Mouse (Mus musculus): ENCODE data around the gene Sycn.

The Sycn gene

DNA sequence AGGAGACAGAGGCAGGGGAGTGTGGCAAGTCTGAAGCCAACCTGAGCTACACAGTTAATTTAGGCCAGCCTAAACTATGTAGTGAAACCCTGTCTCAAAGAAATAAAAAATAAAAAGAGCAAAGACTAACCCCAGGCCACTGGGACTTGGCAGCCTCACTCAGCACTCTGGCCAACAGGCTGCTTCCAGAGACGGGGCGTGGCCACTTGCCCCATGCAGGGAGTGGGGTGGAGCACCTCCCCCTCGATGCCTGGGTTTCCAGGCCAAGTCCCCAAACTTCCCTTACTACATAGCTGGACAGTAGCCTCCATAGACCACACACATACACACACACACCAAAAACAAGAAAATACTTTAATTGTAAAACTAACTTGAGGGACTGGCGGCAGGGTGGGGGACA is 17.8 kb downstream of the Sycn start:
- no peak for ATAC-seq (ENCODE audit: low TSS enrichment)

DNA sequence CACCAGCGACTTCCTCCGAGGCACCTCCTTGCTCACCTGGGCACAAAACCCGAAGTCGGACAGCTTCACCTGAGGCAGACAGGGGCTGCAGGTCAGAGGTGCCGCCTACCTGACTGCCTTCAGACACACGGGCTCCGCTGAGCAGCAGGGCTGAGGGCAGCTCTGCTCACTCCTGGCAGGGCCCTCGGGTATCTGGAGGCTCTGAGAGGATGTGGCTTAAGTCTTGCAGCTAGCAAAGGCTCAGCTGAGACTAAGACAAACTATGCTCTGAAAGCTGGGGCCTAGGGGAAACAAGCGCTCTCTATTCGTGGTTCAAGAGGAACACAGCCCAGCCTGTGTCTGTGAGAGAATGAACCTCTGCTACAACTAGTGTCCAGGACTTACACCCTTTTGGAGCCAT is 20.2 kb downstream of the Sycn start:
- ATAC-seq (ENCODE audit: low TSS enrichment) = no peak

DNA sequence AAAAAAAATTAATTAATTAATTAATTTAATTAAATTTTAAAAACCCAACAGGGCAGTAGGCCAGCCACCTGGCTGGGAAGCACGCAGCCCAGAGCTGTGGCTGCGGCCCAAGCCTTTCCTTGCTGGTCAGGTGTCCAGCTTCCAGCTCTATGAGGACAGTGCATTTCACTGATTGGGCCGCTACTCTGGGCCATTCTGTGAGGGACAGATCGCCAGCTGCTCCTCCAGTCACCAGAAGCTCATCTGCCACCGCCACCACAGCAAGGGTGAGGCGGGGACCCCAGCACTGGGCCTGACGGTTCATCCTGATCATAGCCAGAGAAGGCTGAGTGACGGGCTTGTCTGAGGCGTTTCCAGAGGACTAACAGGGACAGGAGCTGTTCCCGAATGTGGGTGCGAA is 21.3 kb downstream of the Sycn start:
- no peak for ATAC-seq (ENCODE audit: low TSS enrichment)

DNA sequence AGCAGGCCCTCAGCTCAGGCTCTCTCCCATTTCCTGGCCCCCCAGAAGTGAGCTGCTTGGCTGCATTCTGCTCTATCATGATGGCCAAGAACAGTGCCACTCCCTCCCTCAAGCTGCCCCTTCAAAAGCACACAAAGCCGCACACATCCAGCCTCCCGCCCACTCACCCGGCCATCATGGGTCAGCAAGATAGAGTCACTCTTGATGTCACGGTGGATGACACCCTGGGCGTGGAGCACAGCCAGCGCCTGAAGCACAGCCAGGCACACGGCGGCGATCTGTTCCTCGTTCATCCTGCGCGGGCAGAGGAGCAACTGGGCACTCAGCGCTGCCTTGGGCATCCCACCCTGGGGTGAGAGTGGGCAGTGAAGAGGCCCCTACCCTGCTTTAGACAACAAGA is 21.7 kb downstream of the Sycn start:
- no peak for ATAC-seq (ENCODE audit: low TSS enrichment)

DNA sequence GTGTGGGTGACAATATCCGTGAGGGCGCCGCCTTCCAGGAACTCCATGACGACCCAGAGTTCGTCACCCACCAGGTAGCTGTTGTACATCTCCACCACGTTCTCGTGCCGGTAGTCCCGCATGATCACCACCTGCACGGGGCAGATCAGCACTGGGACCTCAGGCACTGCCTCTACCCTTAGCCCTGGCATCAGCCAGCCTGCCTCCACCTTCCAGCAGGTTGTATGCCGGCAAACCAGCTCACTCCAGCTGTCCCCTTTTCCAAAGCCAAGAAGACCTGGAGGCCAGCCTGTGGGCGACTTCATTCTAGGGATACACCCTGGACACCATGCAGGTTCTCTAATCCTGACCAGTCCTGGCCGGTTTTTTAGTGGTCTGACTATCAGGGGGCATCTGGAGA is 22.3 kb downstream of the Sycn start:
- ATAC-seq (ENCODE audit: low TSS enrichment) = no peak

DNA sequence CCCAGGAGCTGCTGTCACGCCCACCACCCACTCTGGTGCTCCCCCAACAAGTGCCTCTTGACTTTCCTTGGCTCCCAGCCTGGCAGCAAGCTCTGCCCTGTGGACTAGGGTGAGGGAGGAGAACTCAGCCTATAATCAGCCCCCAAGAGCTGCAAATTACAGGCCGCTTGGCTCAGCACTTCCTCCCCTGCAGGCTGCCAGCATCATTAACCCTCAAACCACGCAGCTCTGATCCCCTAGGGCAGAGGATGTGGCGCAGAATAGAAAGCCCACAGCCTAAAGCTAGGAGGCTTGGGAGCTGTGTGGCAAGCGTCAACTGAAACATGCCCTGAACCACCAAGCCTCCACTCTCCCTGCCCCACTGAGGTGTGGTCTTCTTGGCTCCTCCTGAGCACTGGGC is 24.7 kb downstream of the Sycn start:
- no peak for ATAC-seq (ENCODE audit: low TSS enrichment)

DNA sequence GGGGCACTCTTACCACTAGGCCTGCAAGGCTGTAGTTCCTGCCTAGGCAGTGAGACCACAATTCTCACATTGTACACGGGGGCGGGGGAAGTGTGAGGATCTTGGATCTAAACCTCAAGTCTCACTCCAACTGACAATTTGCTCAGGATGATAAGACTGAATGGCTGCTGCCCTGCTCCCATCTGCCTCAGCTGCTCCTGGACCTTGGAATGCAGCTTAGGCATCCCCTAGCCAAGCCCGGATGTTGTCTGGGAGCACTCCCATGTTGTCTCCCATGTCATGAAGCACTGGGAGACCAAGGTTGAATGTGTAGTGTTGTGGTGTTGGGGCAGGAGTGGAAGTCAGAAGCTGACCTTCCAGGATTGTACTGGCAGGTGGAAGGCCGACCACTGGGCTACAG is 26.9 kb downstream of the Sycn start:
- ATAC-seq (ENCODE audit: low TSS enrichment) = no peak

DNA sequence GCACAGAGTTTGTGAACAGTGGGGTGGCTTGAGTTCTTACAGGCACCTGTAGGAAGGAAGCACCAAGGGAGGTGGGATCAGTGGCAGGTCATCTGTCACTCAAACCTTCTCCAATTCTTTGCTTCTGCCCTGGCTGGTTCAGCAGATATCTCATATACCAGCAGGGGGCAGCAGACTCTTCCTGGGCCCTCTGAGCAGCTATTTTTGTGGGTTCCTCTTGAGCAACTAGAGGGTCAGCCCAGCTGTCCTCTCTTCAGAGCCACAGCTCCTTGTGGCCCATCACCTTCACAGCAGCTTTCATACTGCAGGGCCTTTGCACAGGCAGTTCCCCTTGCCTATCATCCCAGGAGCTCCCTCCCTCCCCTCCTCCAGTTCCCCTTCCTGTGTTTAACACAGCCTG is 27.6 kb downstream of the Sycn start:
- ATAC-seq (ENCODE audit: low TSS enrichment) = peak; percentile 21; the same call in 1 of the 2 replicates

DNA sequence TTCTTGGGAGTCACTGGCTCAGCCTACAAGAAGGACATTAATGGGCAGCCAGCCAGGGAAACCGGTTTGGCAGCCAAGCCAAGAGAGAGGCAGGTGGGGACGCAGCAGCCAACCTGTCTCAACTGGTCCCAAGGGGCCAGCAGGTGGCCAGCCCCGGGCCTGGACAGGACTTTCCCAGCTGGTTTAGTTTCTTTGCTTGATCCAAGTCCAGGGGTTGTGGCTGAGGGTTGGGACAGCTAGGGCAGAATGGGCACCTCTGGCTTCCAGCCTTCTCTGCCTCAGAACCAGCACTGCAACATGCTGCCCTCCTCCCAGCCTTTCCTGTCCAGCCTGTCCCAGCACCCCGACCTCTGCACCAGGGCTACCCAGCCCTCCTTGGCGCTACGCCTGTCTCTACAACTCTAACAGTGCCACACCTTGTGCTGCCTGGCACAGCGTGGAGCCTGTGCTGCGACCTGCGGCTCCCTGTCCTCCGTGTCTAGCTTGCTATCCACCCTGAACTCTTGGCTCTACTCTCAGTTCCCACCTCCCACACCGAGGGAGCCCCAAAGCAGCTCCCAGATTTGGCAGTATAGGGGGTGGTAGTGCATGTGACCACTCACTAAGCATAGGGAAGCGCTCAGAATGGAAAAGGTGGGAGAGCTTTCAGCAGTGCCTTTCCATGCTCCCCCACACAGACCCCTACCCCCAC is 29.8 kb downstream of the Sycn start:
- peak; percentile 75; the same call in 1 of the 2 replicates for ATAC-seq (ENCODE audit: low TSS enrichment)

DNA sequence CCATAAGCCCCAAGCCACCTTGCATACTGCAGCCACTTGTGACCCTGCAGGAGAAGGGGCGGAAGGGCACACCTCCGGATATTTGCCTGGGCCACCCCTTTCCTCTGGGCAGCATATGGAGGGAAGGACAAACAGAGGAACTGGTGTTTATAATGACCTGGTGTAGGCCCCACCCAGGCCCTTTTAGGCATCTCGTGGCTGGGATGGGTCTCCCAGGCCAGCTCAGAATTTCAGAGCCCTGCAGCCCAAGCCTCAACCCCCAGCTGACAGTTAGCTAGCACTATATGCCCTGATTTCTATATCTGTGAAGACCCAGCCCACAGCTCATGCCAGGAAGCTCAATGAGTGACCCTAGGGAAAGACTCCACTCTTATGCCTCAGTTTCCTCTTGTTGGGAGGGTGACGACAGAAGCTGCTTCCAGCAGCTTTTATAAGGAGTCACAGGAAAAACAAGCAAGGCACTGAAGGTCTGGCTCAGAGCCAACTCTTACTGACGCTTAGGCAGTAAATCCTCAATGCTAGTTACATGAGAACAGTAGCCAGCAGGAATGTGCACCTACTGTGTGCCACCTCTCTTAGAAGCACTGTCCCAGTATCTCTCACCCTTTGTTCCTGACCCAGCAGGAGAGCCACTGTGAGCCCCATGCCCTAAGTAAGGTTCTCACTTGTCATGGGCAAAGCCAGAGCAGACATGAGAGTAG is 30.4 kb downstream of the Sycn start:
- no peak for ATAC-seq (ENCODE audit: low TSS enrichment)

DNA sequence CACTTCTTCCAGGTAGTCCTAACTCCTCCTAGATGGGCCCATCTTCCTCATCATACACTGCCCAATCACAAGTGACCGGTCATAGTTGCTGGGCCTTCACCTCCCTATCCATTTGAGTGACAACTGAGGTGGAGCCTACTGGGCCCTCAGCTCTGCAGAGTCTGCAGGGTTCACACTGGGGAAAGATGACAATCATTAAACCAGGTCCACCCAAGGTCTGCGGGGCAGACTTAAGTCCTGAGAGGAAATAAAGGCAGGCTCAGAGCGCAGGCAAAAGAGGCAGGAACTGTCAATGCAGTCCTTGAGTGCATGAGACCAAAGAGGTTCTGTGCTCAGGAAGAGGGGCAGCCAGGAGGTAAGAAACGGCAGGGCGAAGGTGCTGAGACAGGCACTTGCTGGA is 32.0 kb downstream of the Sycn start:
- ATAC-seq (ENCODE audit: low TSS enrichment) = no peak

DNA sequence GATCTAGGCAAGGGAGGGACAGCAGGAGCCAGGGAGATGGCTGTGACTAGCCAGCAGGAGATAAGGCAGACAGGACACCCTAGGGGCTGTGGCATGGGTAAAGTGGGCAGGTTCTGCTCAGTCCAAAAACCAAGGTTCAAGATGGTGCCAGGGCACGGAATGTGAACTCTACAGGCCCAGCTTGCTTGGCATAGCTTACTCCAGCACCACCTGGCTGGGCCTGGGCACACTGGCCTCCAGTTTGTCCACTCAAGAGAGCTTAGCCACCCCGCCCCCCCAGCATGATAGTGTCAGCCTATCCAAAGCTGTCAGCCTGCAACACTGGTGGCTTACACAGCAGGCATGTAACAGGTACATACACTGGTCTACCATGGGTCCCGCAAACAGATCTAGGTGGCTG is 32.6 kb downstream of the Sycn start:
- ATAC-seq (ENCODE audit: low TSS enrichment) = no peak

DNA sequence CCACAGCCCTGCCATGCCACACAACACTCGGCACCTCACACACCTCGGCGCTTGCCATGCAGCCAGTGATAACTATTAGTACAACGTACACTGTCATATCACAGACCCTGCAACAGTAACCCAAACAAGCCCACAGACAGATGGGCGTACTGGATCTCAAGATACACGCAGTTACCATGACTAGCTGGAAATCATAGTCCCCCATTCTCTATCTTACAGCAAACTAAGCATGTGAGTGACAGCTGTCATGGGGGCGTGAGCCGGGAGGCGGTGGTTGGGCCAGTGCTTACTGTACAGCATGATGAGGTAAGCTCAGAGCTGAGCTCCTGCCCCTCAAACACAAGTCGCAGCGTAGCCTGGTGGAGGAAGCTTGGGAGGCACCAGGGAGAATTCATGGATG is 34.9 kb downstream of the Sycn start:
- ATAC-seq (ENCODE audit: low TSS enrichment) = no peak

DNA sequence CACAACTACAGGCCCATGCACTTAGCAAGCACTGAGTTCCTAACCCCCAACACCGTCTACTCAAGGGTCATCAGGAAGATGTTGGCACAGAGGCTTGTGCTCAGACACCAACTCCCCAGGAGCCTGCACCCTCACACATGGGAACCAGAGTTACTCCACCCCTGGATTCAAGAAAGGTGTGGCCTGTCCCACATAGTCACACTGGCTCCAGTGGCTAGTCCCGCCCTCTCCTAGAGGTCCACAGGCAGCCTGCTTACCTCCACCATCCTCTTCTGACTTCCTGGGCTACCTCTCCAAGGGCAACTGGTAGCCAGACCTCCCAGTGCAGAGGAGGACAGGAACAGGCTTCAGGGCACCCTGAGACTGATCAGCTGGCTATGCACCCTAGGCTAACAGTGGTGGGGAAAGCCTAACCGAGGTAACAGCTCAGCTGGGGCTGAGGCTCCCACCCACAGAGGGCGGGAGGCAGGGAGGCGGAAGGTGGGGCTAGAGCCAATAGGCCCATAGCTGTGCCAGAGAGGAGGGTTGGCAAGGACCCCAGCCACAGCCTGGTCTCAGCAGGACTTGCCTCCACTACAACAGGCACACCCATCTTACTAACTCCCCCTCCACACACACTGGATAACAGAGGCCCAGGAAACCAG is 35.7 kb downstream of the Sycn start:
- ATAC-seq (ENCODE audit: low TSS enrichment) = peak; percentile 44; the same call in 1 of the 2 replicates

DNA sequence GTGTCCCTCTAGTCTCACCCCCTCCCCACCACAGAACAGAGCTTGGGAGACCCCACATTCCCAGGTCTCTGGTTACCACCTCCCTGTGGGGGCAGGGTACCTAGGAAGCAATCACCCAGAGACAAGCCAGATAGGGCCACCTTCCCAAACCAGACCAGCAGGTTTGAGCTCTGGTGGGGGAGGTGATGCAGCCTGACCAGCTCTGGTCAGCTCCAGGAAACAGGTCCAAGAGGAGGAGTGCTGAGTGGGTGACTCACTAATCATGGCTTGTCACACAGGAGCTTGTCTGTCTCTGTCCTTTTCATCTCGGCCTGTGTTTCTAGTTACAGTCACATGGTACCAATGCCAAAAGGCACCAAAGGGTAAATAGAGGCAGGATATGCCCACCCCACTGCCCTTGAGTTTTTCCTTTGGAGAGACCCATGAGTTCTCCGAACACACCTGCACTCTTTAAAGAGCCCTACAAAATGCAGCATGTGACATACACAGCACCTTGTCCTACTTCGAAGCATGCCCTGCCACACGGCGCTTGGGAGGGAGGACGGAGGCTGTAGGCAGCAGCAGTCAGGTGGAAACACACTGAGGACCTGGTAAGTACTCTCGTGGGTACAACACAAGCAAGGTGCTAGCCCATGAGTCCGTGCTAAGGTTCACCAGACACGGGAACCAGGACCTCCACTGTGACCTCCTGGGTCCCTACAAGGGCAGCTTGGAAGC is 37.3 kb downstream of the Sycn start:
- no peak for ATAC-seq (ENCODE audit: low TSS enrichment)

DNA sequence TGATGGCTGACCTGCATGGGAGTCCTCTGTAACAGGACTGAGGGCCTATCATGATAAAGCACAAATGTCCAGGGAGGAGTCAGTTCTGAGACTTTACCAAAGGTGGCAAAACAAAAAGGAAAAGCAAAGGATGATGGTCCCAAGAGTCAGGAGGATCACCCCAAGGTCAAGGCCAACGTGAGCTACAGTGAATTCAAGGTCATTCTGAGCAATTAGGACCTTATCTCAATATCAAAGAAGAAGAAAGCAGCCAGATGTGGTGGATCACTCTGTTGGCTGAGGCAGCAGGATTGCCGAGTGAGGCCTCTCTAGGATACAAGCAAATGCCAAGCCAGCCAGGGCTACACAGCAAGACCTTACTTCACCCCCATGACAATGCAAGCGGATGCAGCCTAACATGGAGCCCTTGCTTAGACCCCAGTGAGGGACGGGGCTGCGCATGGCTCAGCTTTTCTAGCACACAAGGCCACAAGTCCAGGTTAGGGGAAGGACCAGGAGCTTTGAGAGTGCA is 37.9 kb downstream of the Sycn start:
- no peak for ATAC-seq (ENCODE audit: low TSS enrichment)

DNA sequence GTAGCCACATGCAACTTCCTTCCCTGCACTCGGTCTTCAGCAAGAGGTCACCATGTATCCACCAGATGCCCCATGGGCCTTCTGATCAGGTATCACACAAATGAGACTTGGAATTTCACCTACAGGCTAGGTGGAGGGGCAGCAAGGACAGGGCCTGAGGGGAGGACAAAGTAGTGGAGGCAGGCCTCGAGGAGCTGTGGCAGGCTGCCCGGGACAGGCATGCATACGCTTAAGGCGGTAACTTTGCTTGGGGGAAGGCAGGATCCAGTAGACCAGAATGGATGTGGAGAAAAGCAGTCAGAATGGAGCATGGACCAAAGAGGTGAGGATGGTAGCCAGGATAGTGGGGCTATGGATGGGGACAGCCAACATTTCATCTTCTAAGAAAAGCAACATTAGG is 39.1 kb downstream of the Sycn start:
- no peak for ATAC-seq (ENCODE audit: low TSS enrichment)

DNA sequence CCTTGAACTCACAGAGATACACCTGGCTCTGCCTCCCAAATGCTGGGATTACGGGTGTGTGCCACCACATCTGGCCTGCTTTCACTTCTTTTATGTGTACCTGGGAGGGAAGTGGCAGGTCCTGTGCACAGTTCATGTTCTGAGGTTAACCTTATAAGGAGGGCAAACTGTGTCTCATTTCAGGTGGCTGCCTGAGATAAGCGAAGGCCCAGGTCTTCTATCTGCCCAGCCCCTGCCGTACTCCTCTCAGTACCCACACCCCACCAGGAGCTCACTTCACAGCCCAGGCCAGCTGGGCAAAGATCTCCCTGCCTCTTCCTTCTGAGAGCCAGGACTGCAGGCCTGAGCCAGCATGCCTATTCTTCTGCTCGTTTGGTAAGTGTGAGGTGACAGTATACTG is 41.0 kb downstream of the Sycn start:
- ATAC-seq (ENCODE audit: low TSS enrichment) = no peak

DNA sequence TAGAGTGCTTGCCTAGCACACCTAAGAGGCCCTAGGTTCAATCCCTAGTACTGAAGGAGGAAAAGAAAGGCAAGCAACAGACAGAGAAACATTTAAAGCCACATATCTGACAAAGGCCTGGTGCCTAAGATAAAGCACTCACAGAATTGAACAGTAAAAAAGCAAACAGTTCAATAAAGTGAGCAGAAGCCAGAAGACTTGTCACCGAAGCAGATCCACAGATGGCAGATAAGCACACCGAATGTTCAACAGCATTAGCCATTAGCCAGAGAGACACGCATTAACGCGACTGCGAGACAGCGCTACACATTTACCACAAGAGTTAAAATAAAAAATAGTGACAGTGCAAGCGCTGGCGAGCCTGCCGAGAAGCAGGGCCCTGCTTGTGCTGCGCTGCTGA is 42.2 kb downstream of the Sycn start:
- no peak for ATAC-seq (ENCODE audit: low TSS enrichment)

DNA sequence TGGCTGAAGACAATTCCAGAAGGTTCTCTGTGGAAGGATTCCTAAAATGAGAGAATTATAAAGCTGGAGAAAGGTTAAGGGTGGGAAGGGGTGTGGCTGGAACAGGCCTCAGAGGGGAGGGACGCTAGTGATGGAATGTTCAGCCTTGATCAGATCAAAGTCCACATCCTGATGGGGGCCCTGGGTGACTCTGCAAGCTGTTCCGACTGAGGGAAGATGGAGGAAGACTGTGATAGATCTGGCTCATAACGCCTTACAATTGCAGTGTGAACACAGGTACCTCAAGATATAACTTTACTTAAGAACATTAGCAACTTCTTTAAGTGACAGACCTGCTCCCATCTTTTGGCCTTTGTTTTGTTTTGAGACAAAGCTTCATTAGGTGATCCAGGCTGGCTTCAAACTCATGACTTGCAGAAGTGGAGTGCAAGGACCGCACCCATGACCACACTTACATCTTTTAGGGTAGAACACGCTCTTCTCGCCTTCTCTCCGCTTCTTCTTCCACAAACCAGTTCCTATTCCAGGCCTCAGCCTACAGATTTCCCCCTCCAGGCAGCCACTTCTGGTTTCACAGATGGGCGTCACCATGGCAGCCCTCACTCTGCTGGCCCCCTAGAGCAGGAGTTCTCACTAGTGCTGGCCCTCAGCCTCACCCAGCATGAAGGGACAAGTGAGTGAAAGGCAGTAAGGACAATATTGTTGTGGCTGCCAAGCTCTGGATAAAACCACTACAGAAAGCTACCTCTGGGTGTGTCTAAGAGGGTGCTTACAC is 43.1 kb downstream of the Sycn start:
- ATAC-seq (ENCODE audit: low TSS enrichment) = peak; percentile 13; the same call in 1 of the 2 replicates

DNA sequence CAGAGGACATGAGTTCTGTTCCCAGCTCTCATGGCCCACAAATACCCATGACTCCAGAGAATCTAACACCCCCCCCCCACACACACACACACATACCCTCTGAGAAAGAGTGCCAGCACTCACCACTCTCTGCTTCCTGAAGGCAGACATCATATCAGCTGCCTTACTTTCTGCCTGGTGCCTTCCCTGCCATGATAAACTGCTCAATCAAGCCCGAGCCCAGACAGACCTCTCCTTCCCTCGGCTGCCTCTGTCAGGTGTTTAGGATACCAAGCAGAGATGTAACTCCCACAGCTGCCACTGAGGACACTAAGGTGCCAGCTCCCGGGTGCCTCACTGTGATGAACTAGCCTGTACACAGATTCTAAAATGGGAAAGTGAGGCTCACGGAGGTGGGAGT is 43.8 kb downstream of the Sycn start:
- ATAC-seq (ENCODE audit: low TSS enrichment) = no peak

DNA sequence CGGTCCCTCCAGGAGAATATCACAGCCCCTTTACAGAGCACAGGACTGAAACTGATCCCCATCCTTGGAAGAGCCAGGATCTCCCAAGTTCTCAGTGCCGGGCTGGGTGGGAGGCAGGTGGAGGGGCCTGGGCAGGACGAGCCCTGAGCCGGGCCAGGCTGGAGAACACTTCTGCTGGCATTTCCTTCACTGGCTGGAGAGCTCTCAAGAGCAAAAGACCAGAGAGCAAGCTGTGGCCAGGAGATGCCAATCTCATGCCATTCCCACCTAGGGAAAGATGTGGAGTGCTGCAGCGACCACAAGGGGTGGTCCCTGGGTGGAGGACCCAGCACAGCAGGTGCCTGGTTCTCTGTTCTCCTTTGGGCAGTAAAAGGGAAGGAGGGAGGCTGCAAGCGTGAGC is 44.3 kb downstream of the Sycn start:
- no peak for ATAC-seq (ENCODE audit: low TSS enrichment)

All from frontal cortex, adult (tissue).